Mouse (Mus musculus) olfactory bulb, adult 2 months (tissue): Measurements from ENCODE around the gene Il1f10. TPM values are rescaled to one million over a fixed set of nuclear protein-coding genes. Genes with fewer than 3 reads are reported as not detected.

Experiments used
- H3K27ac ChIP-seq: fragments of 200-500 bp; 2 replicates; pipeline ENCODE4 v1.5.1; 2012; ENCODE audit warnings: low read depth, low read length; ENCODE audit not compliant: insufficient read depth
- H3K4me1 ChIP-seq: fragments of 200-500 bp; 2 replicates; pipeline ENCODE4 v1.6.1; 2012; ENCODE audit warnings: low read length; ENCODE audit not compliant: control insufficient read depth, insufficient read depth
- H3K4me3 ChIP-seq: fragments of 200-500 bp; 2 replicates; pipeline ENCODE4 v1.5.1; 2012; ENCODE audit warnings: mild to moderate bottlenecking, low read depth, low read length, moderate library complexity; ENCODE audit not compliant: insufficient read depth
- CTCF ChIP-seq: fragments of 200-500 bp; IDR thresholded peaks from 2 replicates; pipeline ENCODE4 v1.5.1; 2012; ENCODE audit warnings: low read depth, mild to moderate bottlenecking, low read length, moderate library complexity; ENCODE audit not compliant: insufficient read depth
- POLR2A ChIP-seq: fragments of 200-500 bp; IDR thresholded peaks from 2 replicates; pipeline ENCODE4 v1.6.1; 2012; ENCODE audit warnings: mild to moderate bottlenecking, low read depth, low read length, moderate library complexity; ENCODE audit not compliant: insufficient read depth
- WGBS: fragments of 180-500 bp; shearing (Covaris S2); methylation state at CpG from one replicate; pipeline ENCODE4 v1.1.7; 2018; 5-methylcytosine and 5-hydroxymethylcytosine counted together
- polyA plus RNA-seq: library from polyadenylated mRNA; stranded (reverse); fragments of >200 nt; gene quantifications from 2 replicates; pipeline ENCODE4 v1.2.4, GENCODE M21; 2012; ENCODE audit warnings: low replicate concordance; ENCODE audit not compliant: missing spikeins, insufficient read depth, insufficient read length

Gene Il1f10
- polyA plus RNA-seq, 1 experiment, result not detected

GRCm38 (mm10) chr2:24335333-24335732, 44.3 kb downstream of the Il1f10 start:
- Histone ChIP-seq H3K27ac (no peak overlapping the region), H3K4me3 (no peak overlapping the region), H3K4me1 (no peaks in the 10 kb centered on the region)
- 68% methylated on average over 3 of the region's 3 CpGs for WGBS
- TF ChIP-seq POLR2A (no peak), CTCF (no peak)

- Histone ChIP-seq H3K4me1 (no peaks in the 10 kb centered on the region), H3K27ac (no peak within 1 kb of the TSS), H3K4me3 (no peak within 1 kb of the TSS)
- TF ChIP-seq POLR2A (no peak), CTCF (no peak)
- 80% methylated on average over 2 of the region's 2 CpGs for WGBS
Measured at GRCm38 (mm10) chr2:24336545-24336944, 45.5 kb downstream of the Il1f10 start, which contains the start of gene Il1rn. Gene Il1rn, plus strand, starts transcription at chr2:24336853.

- TF ChIP-seq POLR2A, result no peak
- no peak for TF ChIP-seq CTCF
- 53% methylated on average over 3 of the region's 3 CpGs for WGBS
- Histone ChIP-seq H3K4me3 (no peak overlapping the region), H3K27ac (no peak overlapping the region), H3K4me1 (no peaks in the 10 kb centered on the region)
Measured at GRCm38 (mm10) chr2:24341395-24341885, 50.4 kb downstream of the Il1f10 start.

Other genes with a start within 250 kb of the Il1f10 start
- gene Hnmt, start 241.8 kb upstream of the Il1f10 start, polyA plus RNA-seq, result not detected in 2 replicates
- gene Tbpl2, start 194.6 kb upstream of the Il1f10 start, polyA plus RNA-seq, result not detected in 2 replicates
- not detected in 2 replicates for gene Il1f8, start 138.0 kb upstream of the Il1f10 start, polyA plus RNA-seq
- gene Il1f9, start 104.7 kb upstream of the Il1f10 start, polyA plus RNA-seq, result not detected in 2 replicates
- gene Il1f6, start 75.8 kb upstream of the Il1f10 start, polyA plus RNA-seq, result not detected in 2 replicates
- not detected in 2 replicates for gene Il1f5, start 14.2 kb upstream of the Il1f10 start, polyA plus RNA-seq
- gene Il1rn, start 45.7 kb downstream of the Il1f10 start, polyA plus RNA-seq, result not detected in 2 replicates
- gene Psd4, start 76.4 kb downstream of the Il1f10 start, polyA plus RNA-seq, result not detected in 2 replicates
- gene Pax8, start 184.4 kb downstream of the Il1f10 start, polyA plus RNA-seq, result not detected in 2 replicates